Mouse (Mus musculus) gastrocnemius, adult 2 months (tissue): ENCODE data around the gene Pxk. TPM values are rescaled to one million over a fixed set of nuclear protein-coding genes. Genes with fewer than 3 reads are reported as not detected.
"Not testable (repeated sequence)": the region's sequence is repeated elsewhere in the genome, so short reads cannot be mapped to it uniquely, and the experiment has no call there.

ENCODE experiments used
- DNase-seq: peaks from one replicate; pipeline ENCODE4 v3.0.0; 2022
- H3K27ac ChIP-seq: fragments of 200-600 bp; 2 replicates; pipeline ENCODE4 v1.8.1; 2022; ENCODE audit warnings: mild to moderate bottlenecking
- H3K4me3 ChIP-seq: fragments of 200-600 bp; 2 replicates; pipeline ENCODE4 v1.8.1; 2022; ENCODE audit warnings: mild to moderate bottlenecking, moderate library complexity
- CTCF ChIP-seq: fragments of 200-600 bp; IDR thresholded peaks from 2 replicates; pipeline ENCODE4 v1.8.1; 2022; ENCODE audit warnings: antibody characterized with exemption, mild to moderate bottlenecking, moderate library complexity
- intact Hi-C: fragments of 180-260 bp; cut with DNase I; formaldehyde crosslinking; loops from one replicate; pipeline ENCODE4 v1.15.1; 2025
- total RNA-seq, 2 experiments: library from RNA; stranded (reverse); gene quantifications; 2 replicates each; pipeline ENCODE4 v1.2.3; 2021

Pxk gene
- total RNA-seq, 2 experiments from 2014 or later: 12.4 to 12.7 TPM

DNA sequence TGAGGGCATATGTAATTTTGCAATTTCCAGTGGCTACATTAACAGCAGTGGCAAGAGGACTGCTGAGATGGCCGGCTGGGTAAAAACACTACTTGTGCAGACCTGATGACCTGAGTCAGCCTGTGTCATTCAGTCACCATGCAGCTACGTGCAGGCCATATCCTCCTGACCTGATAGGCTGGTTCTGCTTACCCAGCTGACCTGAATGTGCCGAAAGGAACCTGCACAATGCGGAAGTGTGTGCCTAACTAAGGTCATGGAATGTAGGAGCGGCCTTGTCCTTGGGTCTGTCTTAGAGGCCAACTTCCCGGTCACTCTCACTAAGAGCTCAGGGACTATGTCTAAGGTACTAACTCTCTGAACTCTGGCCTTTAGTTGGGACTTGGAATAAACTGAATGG lies 13.5 kb downstream of the Pxk start:
- DNase-seq: no peak
- no peak for TF ChIP-seq CTCF
- intact Hi-C loops: no loop called here
- no peak overlapping the region for H3K4me3 ChIP-seq
- H3K27ac ChIP-seq: no peak overlapping the region

DNA sequence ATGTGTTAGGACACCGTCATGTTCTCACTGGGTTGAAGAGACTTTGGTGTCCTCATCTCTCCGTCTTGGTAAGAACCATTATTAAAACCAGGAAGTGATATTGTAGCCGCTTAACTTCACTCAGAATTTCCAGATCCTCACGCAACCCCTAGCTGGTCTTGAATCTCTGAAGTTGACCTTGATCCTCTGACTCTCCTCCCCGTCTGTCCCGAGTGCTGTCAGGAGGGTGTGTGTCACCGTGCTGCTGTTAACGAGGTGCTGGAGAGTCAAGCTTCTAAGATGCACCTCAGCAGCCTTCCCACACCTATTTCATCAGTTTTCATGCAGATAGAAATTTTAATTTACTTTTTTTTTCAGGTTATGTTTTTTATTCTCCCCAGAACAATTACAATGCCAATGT lies 14.0 kb downstream of the Pxk start:
- DNase-seq: no peak
- intact Hi-C loops: no loop called here
- Histone ChIP-seq H3K4me3 (no peak overlapping the region), H3K27ac (no peak overlapping the region)
- no peak for TF ChIP-seq CTCF

- no peak for DNase-seq
- intact Hi-C loops: no loop called here
- TF ChIP-seq CTCF: no peak
- Histone ChIP-seq H3K4me3 (no peak overlapping the region), H3K27ac (no peak overlapping the region)
Measured at GRCm38 (mm10) chr14:8113616-8114015, 15.6 kb downstream of the Pxk start.

GRCm38 (mm10) chr14:8114306-8114705 lies 16.3 kb downstream of the Pxk start:
- no peak for TF ChIP-seq CTCF
- intact Hi-C loops: no loop called here
- no peak for DNase-seq
- Histone ChIP-seq H3K4me3 (no peak overlapping the region), H3K27ac (no peak overlapping the region)

DNA sequence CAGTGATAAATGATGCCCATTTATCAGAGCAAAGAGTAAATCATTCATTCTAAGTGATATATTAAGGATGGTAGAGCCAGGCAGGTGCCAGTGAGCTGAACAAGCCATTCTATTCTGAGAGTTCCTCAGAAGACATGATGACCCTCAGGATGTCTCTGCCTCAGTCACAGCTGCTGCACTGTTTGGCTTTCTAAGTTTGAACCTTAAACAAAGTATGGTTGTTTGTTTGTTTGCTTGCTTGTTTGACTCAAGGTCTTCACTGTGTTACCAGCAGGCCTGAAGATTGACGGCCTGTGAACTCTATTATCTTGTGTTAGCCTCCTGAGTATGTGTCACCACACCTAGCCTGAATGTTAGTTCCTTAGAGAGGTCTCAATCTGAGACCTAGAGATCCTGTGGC lies 16.7 kb downstream of the Pxk start:
- intact Hi-C loops: no loop called here
- no peak overlapping the region for H3K27ac ChIP-seq
- DNase-seq: no peak
- no peak for TF ChIP-seq CTCF
- no peak overlapping the region for H3K4me3 ChIP-seq

DNA sequence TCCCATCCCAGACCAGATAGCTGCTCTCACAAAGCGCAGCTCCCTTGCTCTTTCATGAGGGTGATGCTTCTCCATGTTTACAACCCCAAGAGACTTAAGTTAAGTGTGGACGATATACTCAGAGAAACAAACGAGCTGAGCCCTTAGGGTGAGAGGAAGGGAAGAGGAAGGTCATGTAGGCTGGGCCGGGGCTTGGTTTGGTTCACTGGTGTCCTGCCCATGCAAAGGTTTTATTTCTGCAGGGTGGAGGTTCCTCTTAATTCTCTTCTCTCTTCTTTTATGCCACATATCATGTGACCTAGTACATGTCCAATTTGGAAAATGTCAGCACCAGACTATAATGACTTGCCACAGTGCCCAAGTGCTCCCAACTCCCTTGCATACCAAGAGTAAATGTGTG lies 17.8 kb downstream of the Pxk start:
- TF ChIP-seq CTCF: no peak
- no peak overlapping the region for H3K27ac ChIP-seq
- intact Hi-C loops: no loop called here
- no peak overlapping the region for H3K4me3 ChIP-seq
- DNase-seq: no peak

GRCm38 (mm10) chr14:8117371-8117770 lies 19.4 kb downstream of the Pxk start:
- intact Hi-C loops: no loop called here
- no peak for DNase-seq
- no peak overlapping the region for H3K4me3 ChIP-seq
- no peak for TF ChIP-seq CTCF
- no peak overlapping the region for H3K27ac ChIP-seq

- no peak for TF ChIP-seq CTCF
- Histone ChIP-seq H3K27ac (no peak overlapping the region), H3K4me3 (no peak overlapping the region)
- DNase-seq: no peak
- intact Hi-C loops: no loop called here
Measured at GRCm38 (mm10) chr14:8119454-8119853, 21.4 kb downstream of the Pxk start.

DNA sequence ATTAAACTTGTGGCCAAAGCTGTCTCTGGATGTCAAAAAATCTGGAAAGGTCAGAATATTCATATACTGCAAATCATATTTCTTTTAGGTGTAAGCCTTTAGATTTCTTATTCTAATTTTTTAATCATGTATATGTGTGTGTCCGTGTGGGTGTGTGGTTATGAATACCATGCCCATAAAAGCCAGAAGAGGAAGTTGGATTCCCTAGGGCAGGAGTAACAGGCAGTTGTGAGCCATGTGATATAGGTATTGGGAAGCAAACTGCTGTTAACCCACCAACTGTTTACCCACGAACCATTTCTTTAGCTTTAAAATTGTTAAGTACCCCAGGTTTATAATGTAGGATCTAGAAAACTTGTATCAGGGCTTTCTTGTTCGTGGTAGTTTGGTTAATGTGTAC lies 21.9 kb downstream of the Pxk start:
- Histone ChIP-seq H3K27ac (no peak overlapping the region), H3K4me3 (no peak overlapping the region)
- DNase-seq: no peak
- intact Hi-C loops: no loop called here
- no peak for TF ChIP-seq CTCF

DNA sequence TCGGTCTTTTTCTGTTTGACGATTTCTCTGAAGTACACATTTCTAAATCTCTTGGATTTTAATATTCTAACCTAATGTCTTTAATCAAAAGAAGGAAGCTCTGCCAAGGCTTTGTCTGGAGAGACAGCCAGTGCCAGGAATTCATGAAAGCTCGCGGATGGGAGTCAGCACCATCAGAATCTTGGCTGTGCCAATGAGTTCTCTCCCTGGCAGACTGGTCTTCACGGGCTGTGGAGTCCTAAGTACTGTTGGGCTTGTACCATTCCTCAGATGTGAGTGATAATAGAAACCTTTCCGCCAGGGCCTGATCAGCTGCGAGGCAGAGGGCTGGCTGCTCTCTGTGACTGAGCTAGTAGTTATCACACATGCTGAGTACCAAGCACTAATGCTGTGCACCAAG lies 25.1 kb downstream of the Pxk start:
- Histone ChIP-seq H3K4me3 (no peak overlapping the region), H3K27ac (no peak overlapping the region)
- no peak for DNase-seq
- TF ChIP-seq CTCF: no peak
- intact Hi-C loops: no loop called here

- H3K27ac ChIP-seq, intact Hi-C loops, DNase-seq, H3K4me3 ChIP-seq: not testable (repeated sequence)
Measured at GRCm38 (mm10) chr14:8123611-8124010, 25.6 kb downstream of the Pxk start.

- H3K4me3 ChIP-seq: no peak overlapping the region
- no peak for TF ChIP-seq CTCF
- intact Hi-C loops: no loop called here
- no peak overlapping the region for H3K27ac ChIP-seq
- DNase-seq: no peak
Measured at GRCm38 (mm10) chr14:8124046-8124881, 26.3 kb downstream of the Pxk start.

DNA sequence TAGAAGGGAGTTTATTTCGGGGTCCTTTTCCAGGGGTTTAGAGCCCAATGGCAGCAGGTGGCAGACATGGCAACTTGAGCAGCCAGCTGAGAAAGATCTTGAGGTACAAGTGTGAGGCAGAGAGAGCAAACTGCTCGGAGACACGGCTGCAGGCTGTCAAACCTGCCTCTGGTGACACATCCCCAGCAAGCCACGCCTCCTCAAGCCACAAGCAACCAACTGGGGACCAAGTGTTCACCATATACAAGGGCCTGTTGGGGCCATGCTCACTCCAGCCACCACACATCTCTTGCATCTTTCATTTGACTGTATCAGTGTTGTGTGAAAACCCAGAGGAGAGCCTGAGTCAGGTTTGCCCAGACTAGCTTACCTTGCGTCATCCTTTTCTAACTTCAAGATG lies 30.0 kb downstream of the Pxk start:
- DNase-seq: no peak
- intact Hi-C loops: no loop called here
- no peak for TF ChIP-seq CTCF

GRCm38 (mm10) chr14:8132789-8133188 lies 34.8 kb downstream of the Pxk start:
- intact Hi-C loops: no loop called here
- DNase-seq: no peak
- Histone ChIP-seq H3K4me3 (no peak overlapping the region), H3K27ac (no peak overlapping the region)
- no peak for TF ChIP-seq CTCF

More for the DNA sequence above, 30.0 kb downstream of the Pxk start:
- no peak overlapping the region for H3K27ac ChIP-seq
- no peak overlapping the region for H3K4me3 ChIP-seq
